Mouse (Mus musculus) forebrain, embryonic 15.5 days (tissue): Measurements from ENCODE around the gene Cers3. TPM values are rescaled to one million over a fixed set of nuclear protein-coding genes. Genes with fewer than 3 reads are reported as not detected.

ENCODE experiments used
- ATAC-seq: fragments of 200-750 bp; cut with Nextera tagmentation; replicated peaks from 2 replicates; pipeline ENCODE4 v1.8.0; 2017; ENCODE audit warnings: mild to moderate bottlenecking, moderate TSS enrichment, moderate library complexity
- H3K27ac ChIP-seq: fragments of 300-500 bp; sonication (generic); replicated peaks from 2 replicates; pipeline ENCODE4 v1.5.1; 2015; ENCODE audit warnings: mild to moderate bottlenecking, inconsistent platforms
- H3K27me3 ChIP-seq: fragments of 300-500 bp; sonication (generic); 2 replicates; pipeline ENCODE4 v1.6.1; 2015; ENCODE audit warnings: inconsistent platforms
- H3K36me3 ChIP-seq: fragments of 300-500 bp; sonication (generic); 2 replicates; pipeline ENCODE4 v1.6.1; 2015; ENCODE audit warnings: mild to moderate bottlenecking, inconsistent platforms
- H3K4me1 ChIP-seq: fragments of 300-500 bp; sonication (generic); 2 replicates; pipeline ENCODE4 v1.6.1; 2015; ENCODE audit warnings: inconsistent platforms
- H3K4me2 ChIP-seq: fragments of 300-500 bp; sonication (generic); replicated peaks from 2 replicates; pipeline ENCODE4 v1.6.1; 2015; ENCODE audit warnings: mild to moderate bottlenecking, inconsistent platforms
- H3K4me3 ChIP-seq: fragments of 300-500 bp; sonication (generic); 2 replicates; pipeline ENCODE4 v1.5.1; 2015; ENCODE audit warnings: mild to moderate bottlenecking, inconsistent platforms
- H3K9ac ChIP-seq: fragments of 300-500 bp; sonication (generic); replicated peaks from 2 replicates; pipeline ENCODE4 v1.6.1; 2015; ENCODE audit warnings: mild to moderate bottlenecking, inconsistent platforms
- H3K9me3 ChIP-seq: fragments of 300-500 bp; sonication (generic); 2 replicates; pipeline ENCODE4 v1.6.1; 2016; ENCODE audit warnings: inconsistent platforms
- WGBS: fragments of 180-500 bp; shearing (Covaris S2); methylation state at CpG from one replicate; pipeline ENCODE4 v1.1.7; 2015; ENCODE audit warnings: mixed read lengths; 5-methylcytosine and 5-hydroxymethylcytosine counted together
- polyA plus RNA-seq: library from polyadenylated mRNA; unstranded; fragments of >200 nt; fragmentation: Nextera tagmentation; extraction: Ambion mirVana; gene quantifications from 2 replicates; pipeline ENCODE4 v1.2.1, GENCODE M21; 2015

The Cers3 gene
- polyA plus RNA-seq, 1 experiment from 2014 or later, result 0.70 TPM

DNA sequence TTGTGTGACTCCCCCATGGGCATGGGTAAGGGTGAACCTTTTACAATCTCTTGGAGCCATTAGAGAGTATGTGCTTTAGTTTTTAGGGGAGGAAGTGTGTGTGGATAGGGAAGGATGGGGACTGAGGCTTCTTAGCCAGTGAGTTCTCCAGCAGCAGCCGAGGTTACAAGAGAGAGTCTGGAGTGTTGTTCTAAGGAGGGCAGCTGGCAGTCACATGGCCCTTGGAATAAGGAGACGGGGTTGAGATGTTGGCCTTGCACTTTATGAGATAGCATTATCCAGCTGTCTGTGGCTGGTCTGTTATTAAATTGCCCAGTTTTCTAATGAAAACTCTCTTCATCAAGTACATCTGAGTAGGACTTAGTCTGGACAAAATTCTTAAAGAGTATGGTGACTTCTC is 100.5 kb downstream of the Cers3 start:
- H3K4me3 ChIP-seq, result no peak overlapping the region
- no peak overlapping the region for H3K9ac ChIP-seq

GRCm38 (mm10) chr7:66846582-66846981 is 103.3 kb downstream of the Cers3 start:
- no peak overlapping the region for H3K27ac ChIP-seq
- no peaks in the 10 kb centered on the region for H3K36me3 ChIP-seq
- H3K27me3 ChIP-seq, result no peaks in the 10 kb centered on the region
- H3K9me3 ChIP-seq, result no peaks in the 10 kb centered on the region
- ATAC-seq, result no peak
- peaks cover 12% of the 10 kb centered on the region for H3K4me1 ChIP-seq
- no peak overlapping the region for H3K4me3 ChIP-seq
- 66% methylated on average over 6 of the region's 6 CpGs for WGBS
- no peak overlapping the region for H3K9ac ChIP-seq
- no peak overlapping the region for H3K4me2 ChIP-seq

More for the DNA sequence above, 100.5 kb downstream of the Cers3 start:
- H3K27ac ChIP-seq, result no peak overlapping the region
- no peak overlapping the region for H3K4me2 ChIP-seq
- peaks cover 32% of the 10 kb centered on the region for H3K4me1 ChIP-seq
- no peaks in the 10 kb centered on the region for H3K27me3 ChIP-seq
- H3K36me3 ChIP-seq, result no peaks in the 10 kb centered on the region
- WGBS, result 81% methylated on average over 2 of the region's 2 CpGs
- no peak for ATAC-seq
- no peaks in the 10 kb centered on the region for H3K9me3 ChIP-seq

DNA sequence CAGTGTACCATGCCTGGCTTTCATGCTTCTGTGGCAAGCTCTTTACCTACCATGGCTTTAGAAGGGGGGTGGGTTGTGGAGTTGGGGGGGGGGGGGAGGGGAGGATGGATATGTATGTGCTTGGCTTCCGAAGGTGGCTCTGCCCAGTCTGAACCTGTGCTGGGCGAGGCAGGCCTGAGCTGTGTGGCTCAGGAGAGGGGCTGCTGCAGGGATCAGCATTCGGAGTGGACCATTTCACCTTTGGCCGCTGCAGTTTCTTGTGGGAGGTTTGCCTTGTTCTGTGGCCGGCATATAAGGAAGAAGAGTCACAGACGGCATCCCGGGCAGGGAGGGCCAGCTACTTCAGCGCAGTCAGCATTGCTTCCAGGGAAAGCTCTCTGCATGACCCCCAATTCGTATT is 104.0 kb downstream of the Cers3 start:
- no peaks in the 10 kb centered on the region for H3K9me3 ChIP-seq
- no peak overlapping the region for H3K27ac ChIP-seq
- H3K4me1 ChIP-seq, result peaks cover 5% of the 10 kb centered on the region
- WGBS, result 86% methylated on average over 9 of the region's 9 CpGs
- H3K9ac ChIP-seq, result no peak overlapping the region
- H3K36me3 ChIP-seq, result no peaks in the 10 kb centered on the region
- H3K4me2 ChIP-seq, result no peak overlapping the region
- H3K27me3 ChIP-seq, result no peaks in the 10 kb centered on the region
- H3K4me3 ChIP-seq, result no peak overlapping the region
- 0 out of 2 replicates have a peak, but pooled peaks have one; percentile 32 for ATAC-seq

DNA sequence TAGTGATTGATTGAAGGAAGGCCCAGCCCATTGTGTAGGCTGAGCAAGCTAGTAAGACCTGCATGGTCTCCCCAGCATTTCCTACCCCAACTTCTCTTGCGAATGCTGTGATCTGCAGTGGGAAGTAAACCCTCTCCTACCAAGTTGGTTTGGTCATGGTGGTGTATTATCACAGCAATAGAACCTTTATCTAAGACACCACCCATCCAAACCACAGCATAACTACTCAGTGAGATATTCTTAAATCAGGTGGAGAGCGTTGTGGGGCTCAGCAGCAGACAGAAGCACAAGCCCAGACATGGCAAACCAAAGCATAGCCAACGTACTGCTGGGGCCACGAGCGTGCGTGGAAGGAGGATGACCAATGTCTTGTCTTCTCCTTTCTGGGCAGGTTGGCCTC is 106.0 kb downstream of the Cers3 start:
- Histone ChIP-seq H3K9ac (no peak overlapping the region), H3K4me1 (no peaks in the 10 kb centered on the region), H3K27ac (no peak overlapping the region), H3K4me3 (no peak overlapping the region), H3K36me3 (no peaks in the 10 kb centered on the region), H3K9me3 (no peaks in the 10 kb centered on the region), H3K4me2 (no peak overlapping the region), H3K27me3 (no peaks in the 10 kb centered on the region)
- ATAC-seq, result no peak
- 96% methylated on average over 6 of the region's 6 CpGs for WGBS

- no peak overlapping the region for H3K27ac ChIP-seq
- no peak overlapping the region for H3K4me2 ChIP-seq
- H3K9ac ChIP-seq, result no peak overlapping the region
- WGBS, result 67% methylated on average over 3 of the region's 3 CpGs
- no peak overlapping the region for H3K4me3 ChIP-seq
- no peaks in the 10 kb centered on the region for H3K27me3 ChIP-seq
- no peaks in the 10 kb centered on the region for H3K36me3 ChIP-seq
- H3K4me1 ChIP-seq, result no peaks in the 10 kb centered on the region
- no peak for ATAC-seq
- H3K9me3 ChIP-seq, result no peaks in the 10 kb centered on the region
Measured at GRCm38 (mm10) chr7:66852164-66852563, 108.9 kb downstream of the Cers3 start.

- Histone ChIP-seq H3K27me3 (no peaks in the 10 kb centered on the region), H3K36me3 (no peaks in the 10 kb centered on the region), H3K4me1 (peaks cover 12% of the 10 kb centered on the region; the same call in 1 of the 2 replicates), H3K4me2 (no peak overlapping the region), H3K9ac (no peak overlapping the region), H3K27ac (no peak overlapping the region), H3K9me3 (no peaks in the 10 kb centered on the region), H3K4me3 (no peak overlapping the region)
- no peak for ATAC-seq
- 9% methylated on average over 1 of the region's 1 CpGs for WGBS
Measured at GRCm38 (mm10) chr7:66857610-66858009, 114.3 kb downstream of the Cers3 start.

DNA sequence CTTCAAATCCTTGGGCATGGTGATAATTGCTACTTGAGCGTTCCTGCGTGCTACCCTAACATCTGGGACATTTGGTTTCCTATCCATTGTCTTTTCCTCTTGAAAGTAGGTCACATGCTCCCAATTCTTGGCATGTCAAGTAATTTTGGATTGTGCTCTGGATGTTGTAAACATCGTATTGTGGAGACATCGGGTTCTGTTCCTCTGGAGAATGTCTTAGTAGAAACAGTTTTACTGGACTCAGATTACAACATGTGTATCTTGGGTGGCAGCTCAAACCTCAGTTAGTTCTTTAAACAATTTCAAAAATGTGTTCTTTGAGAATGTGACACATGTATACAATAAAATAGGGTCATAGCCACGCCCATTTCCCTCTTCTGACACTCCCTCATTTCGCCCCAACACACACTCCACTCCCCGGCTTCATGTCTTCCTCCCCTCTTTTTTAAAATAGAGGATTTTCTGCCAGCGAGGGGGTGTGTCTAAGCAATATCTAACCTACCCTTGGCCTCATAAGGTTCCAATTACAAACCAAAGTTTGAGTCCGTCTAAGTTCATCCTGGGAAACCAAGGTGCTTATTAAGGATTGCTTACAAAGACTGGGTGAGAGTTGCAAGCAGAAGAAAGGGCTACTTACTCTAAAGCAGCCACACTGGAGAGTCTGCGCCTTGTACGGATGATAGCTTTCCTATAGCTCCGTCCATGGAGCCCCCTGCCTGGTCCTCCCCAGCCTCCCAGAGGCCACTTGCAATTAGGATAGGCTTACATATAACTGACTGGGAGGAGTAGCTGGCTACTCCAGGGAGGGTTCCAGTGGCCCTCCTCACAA is 115.2 kb downstream of the Cers3 start:
- no peaks in the 10 kb centered on the region for H3K27me3 ChIP-seq
- 55% methylated on average over 12 of the region's 12 CpGs for WGBS
- peaks cover 12% of the 10 kb centered on the region; the same call in 1 of the 2 replicates for H3K4me1 ChIP-seq
- no peak overlapping the region for H3K4me2 ChIP-seq
- no peak for ATAC-seq
- H3K9ac ChIP-seq, result no peak overlapping the region
- H3K9me3 ChIP-seq, result no peaks in the 10 kb centered on the region
- H3K36me3 ChIP-seq, result no peaks in the 10 kb centered on the region
- H3K4me3 ChIP-seq, result no peak overlapping the region
- H3K27ac ChIP-seq, result no peak overlapping the region; the same call in 1 of the 2 replicates

- H3K36me3 ChIP-seq, result no peaks in the 10 kb centered on the region
- H3K27me3 ChIP-seq, result no peaks in the 10 kb centered on the region
- H3K27ac ChIP-seq, result no peak overlapping the region; the same call in 1 of the 2 replicates
- WGBS, result 28% methylated on average over 5 of the region's 5 CpGs
- ATAC-seq, result peak; percentile 75
- no peak overlapping the region for H3K9ac ChIP-seq
- no peak overlapping the region for H3K4me3 ChIP-seq
- no peaks in the 10 kb centered on the region for H3K9me3 ChIP-seq
- no peak overlapping the region for H3K4me2 ChIP-seq
- H3K4me1 ChIP-seq, result peaks cover 12% of the 10 kb centered on the region; the same call in 1 of the 2 replicates
Measured at GRCm38 (mm10) chr7:66859220-66859619, 115.9 kb downstream of the Cers3 start.

- Histone ChIP-seq H3K27ac (peak overlapping the region; percentile 61), H3K4me1 (peaks cover 20% of the 10 kb centered on the region), H3K9me3 (no peaks in the 10 kb centered on the region), H3K36me3 (no peaks in the 10 kb centered on the region), H3K27me3 (no peaks in the 10 kb centered on the region), H3K4me3 (no peak overlapping the region), H3K4me2 (no peak overlapping the region), H3K9ac (no peak overlapping the region)
- no peak for ATAC-seq
- 73% methylated on average over 19 of the region's 19 CpGs for WGBS
Measured at GRCm38 (mm10) chr7:66866944-66867718, 123.8 kb downstream of the Cers3 start.

GRCm38 (mm10) chr7:66867719-66868501 is 124.6 kb downstream of the Cers3 start:
- no peaks in the 10 kb centered on the region for H3K36me3 ChIP-seq
- no peak overlapping the region for H3K9ac ChIP-seq
- peak; percentile 32; the same call in 1 of the 2 replicates for ATAC-seq
- no peaks in the 10 kb centered on the region for H3K9me3 ChIP-seq
- H3K4me2 ChIP-seq, result no peak overlapping the region
- peak overlapping the region; percentile 61 for H3K27ac ChIP-seq
- 33% methylated on average over 13 of the region's 13 CpGs for WGBS
- H3K27me3 ChIP-seq, result no peaks in the 10 kb centered on the region
- H3K4me3 ChIP-seq, result no peak overlapping the region
- H3K4me1 ChIP-seq, result peaks cover 22% of the 10 kb centered on the region

DNA sequence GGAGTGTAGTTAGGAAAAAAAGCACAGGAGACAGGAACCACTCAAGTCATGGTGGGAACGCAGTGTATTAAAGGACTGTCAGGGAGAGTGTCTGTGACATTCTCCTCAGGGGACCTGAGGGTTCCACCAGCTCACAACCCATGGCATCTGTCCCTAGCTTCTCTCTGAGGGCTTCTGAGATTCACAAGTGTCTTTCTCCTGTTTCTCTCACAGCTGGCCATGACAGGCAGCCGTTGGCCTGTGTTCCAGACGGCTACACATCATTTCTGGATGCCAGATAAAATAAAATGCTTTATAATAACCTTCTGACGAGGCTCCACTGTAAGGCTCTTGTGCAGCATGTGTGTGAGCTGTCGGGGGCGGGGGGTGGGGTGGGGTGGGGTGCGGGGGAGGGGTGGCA is 128.2 kb downstream of the Cers3 start:
- Histone ChIP-seq H3K27ac (no peak overlapping the region), H3K9ac (no peak overlapping the region), H3K36me3 (no peaks in the 10 kb centered on the region), H3K4me2 (no peak overlapping the region), H3K9me3 (no peaks in the 10 kb centered on the region), H3K27me3 (no peaks in the 10 kb centered on the region), H3K4me3 (no peak overlapping the region), H3K4me1 (peaks cover 22% of the 10 kb centered on the region)
- no peak for ATAC-seq
- 61% methylated on average over 7 of the region's 7 CpGs for WGBS
